Mouse (Mus musculus) urinary bladder, postnatal 4 days (tissue): ENCODE measurements at regions not wholly inside any gene's neighbourhood (a gene's known extent, or its start where the extent isn't known, plus 50 kb on each side); places are given as distances from the start of the nearest gene placed in this dataset.
A peak's percentile ranks its signal among the peaks of the same experiment; 100 is the strongest.

Source experiments
- DNase-seq, 2 experiments: peaks; one replicate each; pipeline ENCODE4 v3.0.0; 2021 to 2022; ENCODE audit warnings: low spot score in 2 of 2

GRCm38 (mm10) chr8:35877581-35877980 is 112.0 kb downstream of the Gm19410 start:
- DNase-seq: no peak

DNA sequence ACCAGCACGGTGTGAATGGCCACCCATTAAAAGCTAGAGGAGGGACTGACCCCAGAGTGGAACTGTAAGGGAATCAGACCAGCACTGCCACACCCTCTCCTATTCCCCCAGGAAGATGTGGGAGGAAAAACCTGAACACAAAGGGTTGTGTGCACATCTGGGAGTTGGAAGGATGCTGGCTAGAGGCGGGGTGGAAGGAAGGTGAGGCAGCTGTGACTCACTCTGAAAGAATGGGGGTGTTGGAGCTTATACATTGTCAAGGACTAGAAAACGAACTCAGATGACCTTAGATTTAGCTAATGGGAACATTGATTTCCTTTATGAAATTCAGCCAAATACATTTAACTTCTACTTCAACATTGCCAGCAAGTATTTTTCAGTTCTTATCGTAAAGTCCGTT is 116.2 kb downstream of the Gm19410 start:
- no peak for DNase-seq

GRCm38 (mm10) chr8:35882638-35883455 is 117.3 kb downstream of the Gm19410 start:
- no peak for DNase-seq

DNA sequence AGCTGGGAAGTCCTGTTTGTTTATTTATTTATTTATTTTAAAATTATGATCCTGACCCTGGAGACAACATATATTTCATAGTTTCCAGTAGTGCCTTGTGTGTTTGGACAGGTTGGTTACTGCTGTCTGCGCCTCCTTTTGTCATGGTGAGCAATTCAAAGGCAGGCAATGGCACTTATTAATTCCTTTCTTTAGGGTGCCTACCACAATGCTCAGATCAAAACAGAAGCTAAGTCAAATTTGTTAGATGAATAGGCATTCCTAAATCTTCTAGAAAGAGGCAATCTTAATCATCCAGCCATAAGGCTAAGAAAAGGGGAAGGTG is 117.8 kb downstream of the Gm19410 start:
- DNase-seq: no peak

- no peak for DNase-seq
Measured at GRCm38 (mm10) chr8:35884545-35884944, 119.0 kb downstream of the Gm19410 start.

DNA sequence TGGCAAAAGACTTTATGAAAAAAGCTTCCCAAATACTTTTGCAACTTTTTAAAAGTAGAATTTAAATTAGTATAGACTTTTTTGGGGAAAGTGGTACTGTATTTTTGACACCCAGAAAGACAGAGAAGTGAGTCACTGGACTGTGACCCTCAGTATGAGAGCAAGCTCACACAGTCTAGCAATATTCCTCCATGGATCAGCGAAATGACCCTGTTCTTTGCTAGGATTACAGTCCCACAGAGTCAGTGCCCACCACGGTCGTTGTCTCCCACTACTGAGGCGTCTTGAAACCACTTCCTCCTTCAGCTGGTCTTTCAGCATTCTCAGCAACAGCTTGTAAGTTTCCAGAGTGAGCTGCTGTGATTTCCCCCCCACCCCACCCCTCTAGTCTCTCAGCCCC is 124.5 kb downstream of the Gm19410 start:
- no peak for DNase-seq

- no peak for DNase-seq
Measured at GRCm38 (mm10) chr8:35891769-35892168, 126.2 kb downstream of the Gm19410 start.

- DNase-seq: no peak
Measured at GRCm38 (mm10) chr8:35898493-35898892, 132.9 kb downstream of the Gm19410 start.

- no peak for DNase-seq
Measured at GRCm38 (mm10) chr8:35901490-35901889, 135.9 kb downstream of the Gm19410 start.

GRCm38 (mm10) chr8:35904711-35905450 is 139.3 kb downstream of the Gm19410 start:
- no peak for DNase-seq

GRCm38 (mm10) chr8:35907998-35908397 is 142.4 kb downstream of the Gm19410 start:
- DNase-seq: no peak

GRCm38 (mm10) chr8:35912264-35912663 is 146.7 kb downstream of the Gm19410 start:
- DNase-seq: no peak

DNA sequence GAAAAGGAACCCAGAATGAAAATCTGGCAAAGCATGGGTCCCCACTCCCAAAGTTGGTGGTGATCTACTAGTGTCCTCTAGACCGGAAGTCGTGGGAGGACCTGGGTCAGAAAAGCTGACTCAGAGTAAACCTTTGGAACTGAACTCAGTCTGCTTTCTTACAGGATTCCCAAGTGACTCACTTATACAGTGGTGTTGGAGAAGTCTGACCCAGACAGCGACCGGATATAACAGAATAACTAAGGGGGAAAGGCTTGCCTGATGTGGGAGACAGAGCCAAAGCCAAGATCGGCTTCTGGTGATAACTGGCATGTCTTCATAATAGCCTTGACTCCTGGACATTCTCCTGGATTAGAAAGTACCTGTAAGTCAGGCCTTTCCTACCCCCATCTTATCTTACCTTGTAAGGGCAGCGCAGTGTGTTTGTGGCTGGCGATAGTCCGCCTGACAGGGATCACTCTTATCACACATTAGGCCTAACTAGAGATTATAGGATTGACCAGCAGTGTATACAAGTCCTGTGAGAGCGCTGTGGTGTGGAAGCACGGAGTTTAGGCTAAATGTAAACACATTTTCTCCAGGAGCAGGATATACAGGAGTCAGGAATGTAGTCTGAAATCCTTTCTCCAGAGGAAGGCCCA is 150.4 kb downstream of the Gm19410 start:
- DNase-seq: no peak

- no peak for DNase-seq
Measured at GRCm38 (mm10) chr8:35917573-35917972, 152.0 kb downstream of the Gm19410 start.

DNA sequence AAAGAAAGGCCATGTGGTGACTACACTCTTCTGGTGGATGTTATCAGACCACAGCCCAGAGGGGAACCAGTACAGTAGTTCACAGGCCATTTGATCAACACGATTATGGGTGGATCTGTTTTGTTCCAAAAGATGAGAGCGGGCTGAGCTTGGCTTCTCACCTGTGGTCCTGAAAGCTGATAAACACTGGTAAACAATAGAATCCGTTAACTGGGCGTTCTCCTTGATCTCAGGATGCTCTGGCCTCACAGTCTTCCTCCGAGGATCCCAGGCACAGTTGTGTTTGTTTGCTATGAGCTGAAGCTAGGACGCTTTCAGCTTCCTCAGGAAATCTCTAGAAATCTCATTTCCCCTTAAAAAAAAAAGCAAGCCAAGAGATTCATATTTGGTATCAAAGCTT is 153.9 kb downstream of the Gm19410 start:
- DNase-seq: no peak

- peak in 1 of 2 experiments; percentile 34 for DNase-seq
Measured at GRCm38 (mm10) chr8:35919859-35920675, 154.5 kb downstream of the Gm19410 start.

DNA sequence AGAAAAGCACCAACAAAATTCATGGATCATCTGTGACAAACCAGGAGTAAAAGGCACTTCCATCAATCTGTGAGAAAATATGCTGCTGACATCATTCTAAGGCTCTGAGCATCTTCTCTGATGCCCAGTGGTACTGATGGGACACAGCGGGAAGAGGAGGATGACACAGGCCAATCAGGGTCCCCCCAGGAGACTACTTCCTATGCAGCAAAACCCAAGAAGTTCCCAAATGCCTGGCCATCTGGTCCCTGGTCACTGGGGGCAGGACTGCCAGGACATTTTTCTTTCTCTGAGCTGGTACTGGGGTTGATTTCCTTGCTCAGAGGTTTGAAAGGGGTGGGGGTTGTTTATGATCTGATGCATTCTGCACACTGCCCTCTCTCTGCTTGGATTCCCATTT is 158.4 kb downstream of the Gm19410 start:
- no peak for DNase-seq

DNA sequence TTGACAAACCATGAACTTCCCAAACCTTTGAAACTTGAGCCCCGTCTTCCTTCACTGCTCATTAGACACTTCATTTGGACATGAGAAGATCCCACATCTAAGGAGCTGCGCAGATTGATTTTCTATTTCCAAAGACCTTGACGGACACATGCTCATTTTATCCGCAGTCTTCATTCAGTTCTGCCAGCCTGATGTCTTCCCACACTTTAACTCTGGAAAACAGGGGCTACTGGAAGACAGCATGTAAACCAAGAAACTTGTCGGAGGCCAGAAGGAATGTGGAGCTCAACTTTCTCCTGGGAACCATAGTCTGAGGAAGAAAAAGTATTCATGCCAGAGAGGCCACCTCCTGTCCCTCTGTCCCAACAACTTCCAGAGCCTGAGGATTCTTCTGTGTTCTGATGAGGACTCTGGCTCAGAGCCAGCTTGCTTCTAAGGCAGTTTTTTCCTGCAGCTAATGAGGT is 161.8 kb downstream of the Gm19410 start:
- DNase-seq: no peak

- DNase-seq: no peak
Measured at GRCm38 (mm10) chr8:35930291-35930690, 164.7 kb downstream of the Gm19410 start.

DNA sequence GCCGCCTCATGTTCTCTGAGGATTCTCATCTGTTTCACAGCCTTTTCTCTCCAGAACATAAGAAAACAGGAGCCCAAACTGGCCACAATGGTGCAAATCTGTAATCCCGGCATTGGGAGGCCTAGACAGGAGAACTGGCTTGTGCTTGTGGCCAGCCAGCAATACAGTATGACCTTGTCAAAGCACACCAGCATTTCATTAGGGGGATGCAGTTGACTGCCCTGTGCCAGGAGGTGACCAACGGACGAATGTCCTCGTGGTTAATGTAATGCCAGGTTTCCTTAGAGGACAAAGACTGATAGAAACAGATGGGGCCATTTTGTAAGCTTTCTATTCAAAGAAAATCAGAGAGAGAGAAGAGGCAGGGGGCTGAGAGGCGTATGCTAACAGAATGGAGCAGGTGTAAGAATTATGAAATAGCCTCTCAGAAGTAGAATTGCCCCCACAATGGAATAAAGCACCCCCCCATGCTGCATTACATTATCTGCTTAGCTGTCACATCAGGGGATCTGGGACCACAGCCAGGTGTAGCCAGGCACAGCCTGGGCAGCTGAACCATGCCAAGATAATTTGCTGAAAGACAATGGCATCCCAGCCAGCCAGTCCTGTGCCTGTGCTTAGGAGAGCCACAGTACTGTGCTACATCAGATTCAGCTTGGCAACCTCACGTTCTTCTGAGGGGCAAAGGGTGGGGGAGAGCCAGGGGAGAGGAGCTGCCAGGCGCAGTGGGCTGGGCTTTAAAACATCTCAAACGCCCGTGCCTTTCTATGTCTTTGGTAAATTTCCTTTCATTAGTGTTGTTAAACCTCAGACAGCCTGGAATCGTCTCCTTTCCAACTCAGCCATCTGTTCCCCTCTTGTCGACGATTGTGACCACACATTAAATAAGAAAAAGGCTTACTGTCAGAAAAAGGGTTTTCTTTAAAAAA is 167.9 kb downstream of the Gm19410 start:
- DNase-seq: no peak
